Mouse (Mus musculus) A20 (cell line): Measurements from ENCODE around the gene Prb1.
"Not testable (repeated sequence)": the region's sequence is repeated elsewhere in the genome, so short reads cannot be mapped to it uniquely, and the experiment has no call there.

Experiments
- DNase-seq: peaks from one replicate; pipeline ENCODE4 v3.0.0-alpha.2; 2011; ENCODE audit warnings: low read depth, low spot score

Prb1 gene

DNA sequence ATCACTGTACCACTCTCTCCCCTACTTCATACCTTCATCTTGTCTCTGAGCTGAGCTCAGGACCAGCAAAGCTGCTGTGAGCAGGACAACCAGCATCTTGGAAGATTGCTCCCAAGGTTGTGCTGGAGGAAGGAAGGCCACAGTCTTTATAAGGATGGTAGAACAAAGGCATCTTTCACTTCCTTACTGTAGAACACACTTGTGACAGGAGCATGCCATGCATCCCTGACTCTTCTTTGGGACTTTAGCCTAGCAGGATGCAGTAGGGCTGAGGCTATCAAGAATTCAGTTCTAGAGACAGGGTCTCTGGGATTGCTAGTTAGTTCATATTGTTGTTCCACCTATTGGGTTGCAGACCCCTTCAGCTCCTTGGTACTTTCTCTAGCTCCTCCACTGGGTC is at the start of gene Prb1:
Gene Prb1, minus strand, starts transcription at position 101 of the 400 bp plus-strand sequence.
- DNase-seq = not testable (repeated sequence)
